Mouse (Mus musculus): ENCODE results near the gene Prdm8. TPM values are rescaled to one million over a fixed set of nuclear protein-coding genes. Genes with fewer than 3 reads are reported as not detected.

Prdm8 gene
- polyA plus RNA-seq (2016; fragmentation: Nextera tagmentation; extraction: Ambion mirVana), result 2.8 and 3.2 TPM in 2 replicates

DNA sequence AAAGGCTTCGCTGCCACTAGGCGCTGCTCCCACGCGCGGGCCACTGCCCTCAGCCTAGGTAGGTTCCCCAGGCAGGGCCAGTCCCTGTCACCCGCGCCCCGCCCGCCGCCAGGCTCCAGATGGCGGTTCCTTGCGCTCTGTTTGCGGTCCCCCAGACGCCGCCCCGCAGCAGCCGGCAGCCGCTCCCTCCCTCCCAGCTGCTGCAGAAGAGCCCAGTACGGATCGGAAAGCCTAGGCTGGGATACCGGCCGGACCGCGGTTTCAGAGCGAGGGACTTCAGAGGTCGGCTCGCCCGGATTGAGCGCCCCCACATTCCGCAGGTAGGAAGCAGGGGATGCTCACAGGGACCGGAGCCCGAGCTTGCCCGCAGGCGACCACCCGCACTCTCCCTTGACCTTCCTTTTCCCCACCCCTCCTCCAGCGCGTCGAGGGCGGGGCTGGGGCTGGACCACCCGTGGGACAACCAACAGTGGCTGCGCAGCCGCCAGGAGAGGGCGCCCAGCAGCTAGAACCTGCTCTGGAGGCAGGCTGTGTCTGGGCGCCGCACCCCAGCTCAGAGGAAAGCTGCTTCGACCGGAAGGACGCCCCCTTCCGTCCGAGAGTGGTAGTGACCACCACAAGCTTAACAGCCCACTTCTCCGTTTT is at the start of gene Prdm8:
Gene Prdm8 (plus strand): TSS at position 19 of the 645 bp plus-strand sequence.
- Histone ChIP-seq H3K27ac (0 out of 2 replicates have a peak within 1 kb of the TSS, but pooled peaks have one; percentile 4), H3K36me3 (no peaks in the 10 kb centered on the region), H3K4me2 (replicated peaks) (peak within 1 kb of the TSS; percentile 73), H3K4me1 (peaks cover 27% of the 10 kb centered on the region), H3K9ac (peak within 1 kb of the TSS; percentile 40), H3K27me3 (peaks cover 70% of the 10 kb centered on the region), H3K9me3 (replicated peaks) (no peaks in the 10 kb centered on the region), H3K4me3 (peak within 1 kb of the TSS; percentile 43)
- WGBS, result under 1% methylated on average over 51 of the region's 51 CpGs
- peak; percentile 95 for ATAC-seq (ENCODE audit: low FRiP score)

DNA sequence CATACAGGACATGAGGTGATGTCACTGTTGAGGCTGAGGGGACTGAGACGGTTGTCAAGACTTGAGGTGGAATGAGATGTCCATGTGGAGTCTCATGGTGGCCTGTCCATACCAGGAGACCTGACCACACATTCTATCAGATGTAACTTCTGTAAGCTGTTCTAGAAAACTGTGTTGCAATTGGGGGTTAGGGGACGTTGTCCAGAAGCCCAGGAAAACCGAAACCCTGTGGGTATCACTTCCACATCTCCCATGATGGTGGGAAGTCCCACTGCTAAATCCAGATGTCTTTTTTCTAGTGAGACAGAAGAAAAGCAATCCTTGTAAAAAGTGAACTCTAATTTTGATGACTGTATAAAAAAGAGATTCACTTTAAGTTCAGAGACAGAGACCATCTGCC is 39.9 kb upstream of the Prdm8 start:
- no peak overlapping the region for H3K9ac ChIP-seq
- ATAC-seq (ENCODE audit: low FRiP score), result no peak
- no peaks in the 10 kb centered on the region for H3K4me1 ChIP-seq
- no peaks in the 10 kb centered on the region for H3K36me3 ChIP-seq
- H3K4me2 ChIP-seq (replicated peaks), result no peak overlapping the region
- no peaks in the 10 kb centered on the region for H3K9me3 ChIP-seq (replicated peaks)
- H3K27me3 ChIP-seq, result no peaks in the 10 kb centered on the region
- no peak overlapping the region for H3K27ac ChIP-seq
- no peak overlapping the region for H3K4me3 ChIP-seq
- 88% methylated on average over 3 of the region's 3 CpGs for WGBS

DNA sequence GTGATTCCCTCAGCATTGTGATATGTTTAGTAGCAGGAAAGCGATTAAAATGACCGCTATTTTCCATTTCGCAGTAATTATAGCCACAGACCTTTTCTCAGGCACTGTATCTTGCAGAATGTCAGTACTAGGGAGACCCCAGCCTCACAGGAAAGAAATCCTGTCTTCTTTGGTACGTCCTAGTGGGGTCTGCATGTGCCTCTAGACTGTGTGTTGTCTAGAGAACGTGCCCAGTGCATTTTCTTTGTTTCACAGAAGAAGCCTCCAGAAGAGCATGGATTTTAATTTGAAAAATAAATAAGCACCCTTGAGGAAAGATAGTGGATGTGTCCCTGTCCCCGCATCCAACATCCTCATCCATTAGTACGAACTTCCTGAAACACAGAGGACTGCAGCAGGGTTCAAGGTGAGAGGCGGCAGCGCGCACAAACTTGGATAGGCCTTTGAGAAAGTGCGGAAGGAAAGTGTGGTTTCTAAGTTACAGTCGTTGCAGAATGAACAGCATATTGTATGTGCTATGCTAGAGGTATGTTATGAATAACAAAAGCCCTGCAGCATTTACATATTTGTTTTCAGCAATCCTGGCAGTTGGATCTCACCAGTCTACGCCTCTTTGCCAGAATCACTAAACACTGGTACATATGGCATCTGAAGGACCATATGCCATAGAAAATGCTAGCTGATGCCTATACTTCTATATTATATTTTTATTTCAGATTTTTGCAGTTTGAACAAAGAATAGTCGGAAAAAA is 28.3 kb upstream of the Prdm8 start:
- Histone ChIP-seq H3K4me1 (peaks cover 6% of the 10 kb centered on the region; the same call in 1 of the 2 replicates), H3K36me3 (no peaks in the 10 kb centered on the region), H3K9me3 (replicated peaks) (no peaks in the 10 kb centered on the region), H3K4me2 (replicated peaks) (no peak overlapping the region), H3K27me3 (no peaks in the 10 kb centered on the region), H3K4me3 (no peak overlapping the region), H3K27ac (peak overlapping the region; percentile 12; the same call in 1 of the 2 replicates), H3K9ac (no peak overlapping the region)
- ATAC-seq (ENCODE audit: low FRiP score), result no peak
- 70% methylated on average over 14 of the region's 14 CpGs for WGBS

DNA sequence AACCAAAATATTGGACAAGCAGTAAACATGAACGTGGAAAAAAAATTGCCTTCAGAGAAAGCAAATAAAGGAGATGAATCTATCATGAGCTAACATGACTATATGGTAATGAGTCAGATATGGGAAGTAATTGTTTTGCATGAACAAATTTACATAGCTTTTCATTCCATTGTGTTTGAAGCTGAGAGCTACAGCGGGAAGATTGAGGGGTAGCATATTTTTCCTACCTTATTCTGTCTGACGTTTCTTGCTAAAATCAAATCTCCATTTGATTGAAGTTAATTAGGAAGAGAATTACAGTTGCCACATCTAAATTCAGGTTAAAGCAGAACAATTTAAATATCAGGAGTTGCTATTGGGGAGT is 27.7 kb upstream of the Prdm8 start:
- no peaks in the 10 kb centered on the region for H3K36me3 ChIP-seq
- no peaks in the 10 kb centered on the region for H3K9me3 ChIP-seq (replicated peaks)
- H3K27ac ChIP-seq, result no peak overlapping the region
- no peak overlapping the region for H3K4me3 ChIP-seq
- no peaks in the 10 kb centered on the region for H3K27me3 ChIP-seq
- H3K4me1 ChIP-seq, result peaks cover 6% of the 10 kb centered on the region; the same call in 1 of the 2 replicates
- H3K4me2 ChIP-seq (replicated peaks), result no peak overlapping the region
- H3K9ac ChIP-seq, result no peak overlapping the region
- 52% methylated on average over 3 of the region's 3 CpGs for WGBS
- ATAC-seq (ENCODE audit: low FRiP score), result no peak

DNA sequence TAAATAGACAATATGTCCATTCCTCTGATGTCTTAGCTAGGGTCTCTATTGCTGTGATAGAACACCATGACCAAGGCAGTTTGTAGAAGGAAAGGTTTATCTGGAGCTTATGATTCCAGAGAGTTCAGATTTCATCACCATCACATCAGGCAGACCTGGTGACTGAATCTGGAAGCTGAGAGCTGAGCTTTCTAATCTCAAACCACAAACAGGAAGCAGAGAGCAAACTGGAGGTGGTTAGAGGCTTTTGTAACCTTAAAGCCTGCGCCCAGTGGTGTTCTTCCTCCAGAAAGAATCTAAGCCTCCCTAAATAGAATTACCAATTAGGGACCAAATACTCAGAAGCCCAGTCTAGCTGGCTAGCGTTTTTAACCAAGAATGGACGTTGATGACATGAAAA is 20.1 kb upstream of the Prdm8 start:
- Histone ChIP-seq H3K4me2 (replicated peaks) (no peak overlapping the region), H3K27me3 (no peaks in the 10 kb centered on the region; the same call in 1 of the 2 replicates), H3K9ac (no peak overlapping the region), H3K4me1 (no peaks in the 10 kb centered on the region), H3K9me3 (replicated peaks) (no peaks in the 10 kb centered on the region), H3K27ac (no peak overlapping the region), H3K4me3 (no peak overlapping the region), H3K36me3 (no peaks in the 10 kb centered on the region)
- 66% methylated on average over 3 of the region's 3 CpGs for WGBS
- ATAC-seq (ENCODE audit: low FRiP score), result no peak

DNA sequence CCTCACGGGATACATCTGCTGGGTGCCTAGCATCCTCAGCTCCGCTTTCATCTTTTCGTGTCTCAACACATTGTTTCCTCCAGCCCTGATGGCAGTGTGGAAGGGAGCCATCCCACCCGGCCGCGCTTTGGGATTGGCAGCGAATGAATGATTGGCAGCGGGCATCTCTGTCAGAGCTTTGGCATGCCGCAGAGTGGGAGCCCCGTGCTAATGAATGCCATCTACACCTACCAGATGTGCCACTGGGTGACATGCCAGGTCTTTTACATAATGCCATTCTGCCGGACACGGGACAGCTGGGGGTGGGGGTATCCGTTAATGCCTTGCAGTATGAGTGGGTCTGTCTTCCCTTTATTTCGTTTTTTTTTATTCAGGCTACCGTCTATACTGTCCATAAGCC is 882 bp upstream of the Prdm8 start:
- Histone ChIP-seq H3K4me1 (peaks cover 27% of the 10 kb centered on the region), H3K27ac (no peak overlapping the region), H3K36me3 (no peaks in the 10 kb centered on the region), H3K27me3 (peaks cover 58% of the 10 kb centered on the region), H3K4me3 (peak overlapping the region; percentile 4; the same call in 1 of the 2 replicates), H3K4me2 (replicated peaks) (peak overlapping the region; percentile 73), H3K9ac (no peak overlapping the region), H3K9me3 (replicated peaks) (no peaks in the 10 kb centered on the region)
- no peak for ATAC-seq (ENCODE audit: low FRiP score)
- WGBS, result under 1% methylated on average over 15 of the region's 15 CpGs

DNA sequence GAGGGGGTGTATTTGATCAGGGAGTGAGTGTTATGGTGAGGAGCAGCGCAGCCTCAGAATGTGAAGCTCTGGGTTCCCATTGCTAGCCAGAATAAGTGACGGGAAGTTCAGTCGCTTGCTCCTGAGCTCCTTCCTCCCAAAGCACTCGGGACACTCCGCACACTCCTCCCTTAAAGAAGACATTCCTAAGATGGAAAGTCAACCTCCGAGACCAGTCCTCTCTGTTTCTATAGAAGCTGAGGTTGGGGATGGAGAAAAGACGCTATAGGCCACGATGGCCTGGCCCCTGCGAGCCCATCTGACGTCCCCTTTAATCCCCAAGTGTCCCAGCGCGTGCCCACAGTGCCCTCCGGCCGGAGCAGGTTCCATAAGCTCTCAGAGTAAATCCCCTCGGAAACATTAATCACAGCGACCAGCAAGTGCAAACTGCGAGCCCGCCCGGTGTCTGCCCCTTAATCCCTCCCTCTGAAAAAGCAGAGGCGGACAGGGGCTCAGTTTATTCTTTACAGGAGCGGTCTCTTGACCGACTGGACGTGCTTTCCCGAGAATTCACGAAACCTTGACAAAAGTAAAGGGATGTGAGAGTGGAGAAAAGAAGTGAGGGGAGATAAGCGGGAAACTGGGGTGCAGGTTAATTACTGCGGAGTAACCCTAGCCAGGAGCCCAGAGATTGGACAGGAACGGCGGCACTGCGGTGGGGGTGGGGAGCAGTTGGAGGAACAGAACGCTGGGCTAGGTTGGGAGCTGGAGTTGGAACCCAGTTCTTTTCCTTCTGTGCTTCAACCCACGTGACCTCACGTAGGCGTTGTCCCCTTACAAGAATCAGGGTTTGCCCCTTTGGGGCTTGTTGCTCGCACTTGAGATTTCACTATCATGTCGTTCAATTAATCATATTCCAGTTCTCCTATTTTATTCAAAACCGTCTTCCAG is 1.6 kb downstream of the Prdm8 start:
- Histone ChIP-seq H3K27ac (no peak overlapping the region), H3K27me3 (peaks cover 83% of the 10 kb centered on the region), H3K9ac (no peak overlapping the region), H3K4me3 (peak overlapping the region; percentile 24), H3K36me3 (no peaks in the 10 kb centered on the region), H3K4me2 (replicated peaks) (peak overlapping the region; percentile 73), H3K4me1 (peaks cover 27% of the 10 kb centered on the region), H3K9me3 (replicated peaks) (no peaks in the 10 kb centered on the region)
- under 1% methylated on average over 37 of the region's 37 CpGs for WGBS
- ATAC-seq (ENCODE audit: low FRiP score), result no peak

DNA sequence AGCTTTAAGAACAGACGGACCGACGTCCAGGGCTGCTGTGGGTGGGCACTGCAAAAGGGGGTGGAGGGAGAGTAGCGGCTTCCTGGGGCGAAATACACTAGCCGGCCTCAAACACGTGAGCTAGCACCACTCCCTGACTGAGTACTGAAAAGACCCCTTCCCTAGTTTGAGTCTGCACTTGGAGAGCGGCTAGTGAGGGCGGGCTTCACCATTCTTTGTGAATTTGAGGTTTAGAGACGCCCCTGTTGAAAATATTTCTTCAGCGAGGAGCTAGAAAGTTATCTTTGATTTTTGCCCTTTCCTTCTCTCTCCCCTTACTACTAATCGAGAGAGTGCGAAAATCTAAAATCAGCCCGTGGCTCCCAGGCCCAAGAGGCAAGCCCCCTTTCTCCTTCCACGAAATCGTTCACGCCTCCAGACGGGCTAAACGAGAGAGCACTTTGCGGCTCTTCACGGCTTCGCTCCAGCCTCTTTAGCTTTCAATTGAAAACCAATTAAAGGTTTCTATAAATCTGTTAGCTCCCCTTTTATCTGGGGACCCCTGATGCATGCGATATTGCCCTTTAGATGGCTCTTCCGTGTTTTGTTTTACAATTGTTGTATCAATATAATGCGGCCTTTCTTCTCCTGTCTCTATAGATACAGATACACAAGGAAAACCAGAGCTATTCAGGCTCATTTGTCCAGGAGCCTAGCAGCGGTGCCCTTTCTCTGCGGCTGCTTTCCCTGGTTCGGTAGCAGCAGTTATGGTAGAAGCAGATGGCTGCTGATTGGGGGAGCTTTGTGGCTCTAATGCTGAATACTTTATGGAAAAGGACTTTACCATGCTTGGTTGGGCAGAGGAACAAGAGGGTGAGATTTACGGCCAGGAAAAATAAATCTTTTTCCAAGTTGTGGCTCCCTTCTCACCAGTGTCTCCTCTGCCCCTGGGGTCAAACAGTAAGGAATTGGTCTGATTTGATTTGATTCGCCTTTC is 2.7 kb downstream of the Prdm8 start:
- Histone ChIP-seq H3K4me3 (peak overlapping the region; percentile 15; the same call in 1 of the 2 replicates), H3K9me3 (replicated peaks) (no peaks in the 10 kb centered on the region)
- ATAC-seq (ENCODE audit: low FRiP score), result 0 out of 2 replicates have a peak, but pooled peaks have one; percentile 4

DNA sequence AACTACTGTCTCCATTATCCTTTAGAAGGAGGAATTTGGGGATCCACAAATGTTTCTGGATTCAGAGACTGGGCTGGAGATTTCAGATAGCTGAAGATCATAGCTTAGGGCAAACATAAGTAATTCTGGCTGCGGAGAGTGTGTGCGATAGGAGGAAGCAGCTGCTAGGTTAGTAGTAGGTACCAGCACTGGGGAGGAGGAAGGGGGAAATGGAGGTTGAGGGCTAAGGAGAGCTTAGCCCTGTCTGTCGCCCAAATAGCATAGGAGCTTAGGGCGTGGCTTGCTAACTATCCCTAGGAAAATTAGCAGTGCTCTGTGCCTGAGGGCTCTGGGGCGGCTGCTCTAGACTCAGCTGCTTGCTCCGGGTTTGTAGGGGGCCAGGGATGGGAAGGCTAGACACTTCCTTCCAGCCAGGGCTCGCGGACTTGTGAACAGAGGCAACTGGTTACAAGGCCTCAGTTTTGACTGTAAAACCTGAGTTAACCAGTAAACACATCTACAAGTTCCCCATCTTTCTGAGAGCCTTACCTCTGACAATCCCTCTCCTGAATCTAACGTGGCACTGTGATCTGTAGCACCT is 4.7 kb downstream of the Prdm8 start:
- Histone ChIP-seq H3K4me1 (peaks cover 22% of the 10 kb centered on the region), H3K27ac (no peak overlapping the region), H3K9ac (no peak overlapping the region), H3K9me3 (replicated peaks) (no peaks in the 10 kb centered on the region), H3K4me2 (replicated peaks) (no peak overlapping the region), H3K27me3 (peaks cover 84% of the 10 kb centered on the region), H3K36me3 (no peaks in the 10 kb centered on the region), H3K4me3 (no peak overlapping the region)
- WGBS, result 11% methylated on average over 9 of the region's 9 CpGs
- ATAC-seq (ENCODE audit: low FRiP score), result no peak

More for the DNA sequence above, 2.7 kb downstream of the Prdm8 start:
- Histone ChIP-seq H3K36me3 (no peaks in the 10 kb centered on the region), H3K9ac (no peak overlapping the region), H3K27ac (no peak overlapping the region), H3K27me3 (peaks cover 87% of the 10 kb centered on the region), H3K4me2 (replicated peaks) (peak overlapping the region; percentile 73), H3K4me1 (peaks cover 27% of the 10 kb centered on the region)
- WGBS, result under 1% methylated on average over 30 of the region's 30 CpGs

DNA sequence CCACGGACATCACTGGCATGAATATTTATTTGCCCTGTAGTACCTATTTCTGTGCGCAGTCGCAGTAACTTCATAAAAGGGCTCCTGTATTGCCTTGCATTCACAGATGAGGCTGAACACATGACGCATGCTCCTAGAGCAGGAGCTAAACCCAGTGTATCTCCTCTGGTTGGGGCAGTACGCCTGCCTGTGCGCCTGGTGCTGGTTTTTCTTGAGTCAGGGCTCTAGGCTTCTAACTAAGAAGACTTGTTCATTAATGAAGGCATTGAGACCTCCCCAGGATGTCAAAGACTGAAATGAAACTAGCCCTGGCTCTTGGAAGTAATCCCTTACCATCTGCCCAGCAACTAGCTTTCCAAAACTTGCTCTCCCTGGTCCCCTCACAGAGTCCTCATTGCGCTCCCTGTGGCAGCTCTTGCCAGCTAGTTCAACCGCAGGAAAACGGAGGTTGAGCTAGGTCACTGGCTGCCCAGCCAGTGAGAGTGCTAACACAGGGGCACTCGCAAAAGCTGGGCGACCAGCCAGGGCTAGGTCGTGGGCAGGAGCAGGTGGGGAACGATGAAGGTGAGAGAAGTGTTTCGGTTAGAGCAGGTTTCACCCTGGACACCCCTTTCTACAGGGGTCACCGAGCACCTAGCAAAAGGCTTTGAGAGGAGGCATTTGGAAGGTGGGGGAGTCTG is 5.6 kb downstream of the Prdm8 start:
- H3K4me2 ChIP-seq (replicated peaks), result no peak overlapping the region
- peaks cover 81% of the 10 kb centered on the region for H3K27me3 ChIP-seq
- 4% methylated on average over 15 of the region's 15 CpGs for WGBS
- ATAC-seq (ENCODE audit: low FRiP score), result no peak
- peaks cover 18% of the 10 kb centered on the region for H3K4me1 ChIP-seq
- no peaks in the 10 kb centered on the region for H3K9me3 ChIP-seq (replicated peaks)
- no peak overlapping the region for H3K4me3 ChIP-seq
- no peak overlapping the region for H3K9ac ChIP-seq
- H3K36me3 ChIP-seq, result no peaks in the 10 kb centered on the region
- no peak overlapping the region for H3K27ac ChIP-seq

Measured in hindbrain, embryonic 12.5 days (tissue).